Mouse (Mus musculus) left cerebral cortex, adult 2 months (tissue): ENCODE results near the gene Mcat. TPM values are rescaled to one million over a fixed set of nuclear protein-coding genes. Genes with fewer than 3 reads are reported as not detected.

Source experiments
- DNase-seq, 2 experiments: peaks; one replicate each; pipeline ENCODE4 v3.0.0; 2021 to 2022; ENCODE audit warnings: low spot score in 2 of 2, mixed read lengths in 1 of 2; ENCODE audit errors: extremely low spot score in 1 of 2
- H3K27ac ChIP-seq: fragments of 200-600 bp; 2 replicates; pipeline ENCODE4 v1.8.1; 2022
- H3K4me3 ChIP-seq: fragments of 200-600 bp; 2 replicates; pipeline ENCODE4 v1.8.1; 2022
- CTCF ChIP-seq: fragments of 200-600 bp; IDR thresholded peaks from 2 replicates; pipeline ENCODE4 v1.8.1; 2022; ENCODE audit warnings: antibody characterized with exemption, mild to moderate bottlenecking, moderate library complexity
- intact Hi-C: fragments of 180-260 bp; cut with DNase I; formaldehyde crosslinking; loops from one replicate; pipeline ENCODE4 v1.15.1; 2025
- total RNA-seq, 2 experiments: library from RNA; stranded (reverse); gene quantifications; 2 replicates each; pipeline ENCODE4 v1.2.3; 2021

The Mcat gene
- total RNA-seq, 2 experiments from 2014 or later: 19.0 to 26.9 TPM

- intact Hi-C loops: no loop called here
- DNase-seq: no peak
- no peak for TF ChIP-seq CTCF
- H3K4me3 ChIP-seq: peak overlapping the region; percentile 79
- H3K27ac ChIP-seq: no peak overlapping the region
These were observed 30.3 kb upstream of the Mcat start for GRCm38 (mm10) chr15:83593702-83594512.

GRCm38 (mm10) chr15:83593189-83593585 lies 29.6 kb upstream of the Mcat start:
- DNase-seq: no peak
- no peak for TF ChIP-seq CTCF
- H3K4me3 ChIP-seq: no peak overlapping the region
- no peak overlapping the region for H3K27ac ChIP-seq
- intact Hi-C loops: no loop called here

- TF ChIP-seq CTCF: no peak
- intact Hi-C loops: no loop called here
- no peak for DNase-seq
- Histone ChIP-seq H3K27ac (no peak overlapping the region), H3K4me3 (no peak overlapping the region)
These were observed 28.9 kb upstream of the Mcat start for GRCm38 (mm10) chr15:83592260-83593188.

GRCm38 (mm10) chr15:83591758-83592157 lies 28.2 kb upstream of the Mcat start:
- H3K4me3 ChIP-seq: no peak overlapping the region
- TF ChIP-seq CTCF: no peak
- no peak overlapping the region for H3K27ac ChIP-seq
- intact Hi-C loops: no loop called here
- no peak for DNase-seq

- intact Hi-C loops: no loop called here
- H3K4me3 ChIP-seq: no peak overlapping the region
- DNase-seq: no peak
- TF ChIP-seq CTCF: no peak
- H3K27ac ChIP-seq: no peak overlapping the region
These were observed 27.3 kb upstream of the Mcat start for GRCm38 (mm10) chr15:83590841-83591240.

GRCm38 (mm10) chr15:83584741-83585220 lies 21.2 kb upstream of the Mcat start:
- Histone ChIP-seq H3K4me3 (no peak overlapping the region), H3K27ac (no peak overlapping the region)
- no peak for TF ChIP-seq CTCF
- no peak for DNase-seq
- intact Hi-C loops: no loop called here

GRCm38 (mm10) chr15:83583419-83584156 lies 20.0 kb upstream of the Mcat start:
- DNase-seq: no peak
- Histone ChIP-seq H3K4me3 (no peak overlapping the region), H3K27ac (no peak overlapping the region)
- peak; percentile 59 for TF ChIP-seq CTCF
- intact Hi-C loops: no loop called here

- DNase-seq: no peak
- TF ChIP-seq CTCF: no peak
- Histone ChIP-seq H3K27ac (no peak overlapping the region), H3K4me3 (no peak overlapping the region)
- intact Hi-C loops: no loop called here
These were observed 19.3 kb upstream of the Mcat start for GRCm38 (mm10) chr15:83582931-83583330.

GRCm38 (mm10) chr15:83576651-83577050 lies 13.1 kb upstream of the Mcat start:
- H3K4me3 ChIP-seq: no peak overlapping the region
- DNase-seq: no peak
- TF ChIP-seq CTCF: no peak
- H3K27ac ChIP-seq: no peak overlapping the region
- intact Hi-C loops: no loop called here

GRCm38 (mm10) chr15:83575543-83575942 lies 12.0 kb upstream of the Mcat start:
- TF ChIP-seq CTCF: no peak
- DNase-seq: no peak
- H3K4me3 ChIP-seq: no peak overlapping the region
- no peak overlapping the region for H3K27ac ChIP-seq
- intact Hi-C loops: no loop called here

- intact Hi-C loops: no loop called here
- H3K27ac ChIP-seq: no peak overlapping the region
- no peak for DNase-seq
- no peak for TF ChIP-seq CTCF
- H3K4me3 ChIP-seq: no peak overlapping the region
These were observed 11.3 kb upstream of the Mcat start for GRCm38 (mm10) chr15:83574731-83575351.
